Mouse (Mus musculus): ENCODE measurements around the gene Stmnd1.

DNA sequence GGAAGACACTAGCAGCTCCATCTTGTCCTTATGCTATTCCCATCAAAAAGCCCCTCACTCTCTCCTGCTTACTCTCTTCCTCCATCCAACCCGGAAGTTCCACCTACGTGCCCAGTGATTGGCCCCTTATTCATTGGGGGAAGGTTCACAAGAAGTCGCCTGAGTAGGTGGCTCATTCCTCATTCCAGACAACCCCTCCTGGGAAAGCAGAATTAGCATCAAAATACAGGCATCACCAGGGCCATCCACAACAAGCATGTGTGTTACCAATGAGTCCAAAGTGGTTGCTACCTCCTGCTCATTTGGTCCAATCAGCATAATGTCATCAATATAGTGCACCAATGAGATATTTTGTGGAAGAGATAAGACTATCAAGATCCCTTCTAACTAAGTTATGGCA lies 12.3 kb upstream of the Stmnd1 start:
- no peak for TF ChIP-seq CTCF (IDR thresholded peaks at IDR 0.05; ENCODE audit: insufficient read depth, low read depth, low read length)
- TF ChIP-seq POLR2A (IDR thresholded peaks at IDR 0.05; ENCODE audit: insufficient read depth, low read depth, low read length), result no peak

Measured in olfactory bulb, adult 2 months (tissue).